Mouse (Mus musculus): ENCODE data around the gene Caps2. TPM values are rescaled to one million over a fixed set of nuclear protein-coding genes. Genes with fewer than 3 reads are reported as not detected.
"Not testable (repeated sequence)": the region's sequence is repeated elsewhere in the genome, so short reads cannot be mapped to it uniquely, and the experiment has no call there.

The Caps2 gene
- total RNA-seq (2021), result under 1 TPM; 0.20 to 0.34 TPM
- long read RNA-seq, experiment 1, result 0 reads
- long read RNA-seq, experiment 2, partial matches to known transcripts, result 0 of 1 reads
- long read RNA-seq, experiment 2, other reads (novel, unspliced or antisense), result 1 of 1 reads

DNA sequence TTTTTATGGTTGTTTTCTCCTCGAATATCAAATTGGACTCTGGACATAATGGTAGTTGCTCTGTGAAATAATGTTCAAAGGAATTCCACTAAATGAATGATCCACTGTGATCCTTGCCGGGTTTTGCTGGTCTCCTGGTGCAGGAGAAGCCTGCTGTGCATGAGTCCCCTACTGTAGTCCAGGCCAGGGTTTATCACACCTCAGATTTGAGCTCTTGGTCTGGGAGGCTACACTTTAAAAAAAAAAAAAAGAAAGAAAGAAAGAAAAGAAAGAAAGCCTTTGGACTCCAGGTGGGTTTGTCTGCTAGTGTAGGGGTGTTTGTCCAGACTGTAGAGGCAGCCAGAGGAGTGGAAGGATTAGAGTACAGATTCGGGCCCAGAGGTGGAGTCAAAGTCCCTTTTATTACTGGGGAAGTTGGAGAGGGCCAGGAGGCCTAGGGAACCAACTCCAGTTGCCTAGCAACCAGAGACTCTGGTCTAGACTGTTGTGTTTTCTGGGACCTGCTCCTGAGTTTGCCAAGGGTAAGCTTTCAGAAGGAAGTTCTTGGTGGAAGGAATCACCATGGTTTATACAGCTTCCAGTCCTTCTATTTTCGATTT is at the start of gene Caps2:
Caps2 (plus strand) TSS at position 454 of the 599 bp plus-strand sequence.
- DNase-seq (ENCODE audit: low spot score in 2 of 2), result peak in 1 of 2 experiments; percentile 28

DNA sequence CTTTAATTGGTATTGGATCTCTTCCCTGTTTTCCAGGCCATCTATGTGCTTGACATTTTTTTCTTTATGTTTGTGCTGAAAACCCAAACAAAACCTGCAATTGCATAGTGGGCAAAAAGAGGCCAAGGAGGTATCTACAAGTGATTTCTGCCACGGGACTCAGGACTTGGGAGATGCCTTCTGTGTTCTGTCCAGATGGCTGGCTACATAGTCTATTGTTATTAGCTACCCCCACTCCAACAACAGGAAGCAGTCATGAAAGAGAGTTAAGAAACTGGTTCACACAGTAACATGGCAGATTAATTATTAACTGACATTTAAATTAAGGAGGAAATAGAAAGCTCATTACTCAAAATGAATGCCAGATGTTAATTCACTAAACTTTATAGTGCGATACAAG is 38.3 kb upstream of the Caps2 start:
- intact Hi-C loops (cut with DNase I); DNase-seq (ENCODE audit: low spot score in 2 of 2): not testable (repeated sequence)

More for the DNA sequence above, at the start of gene Caps2:
- intact Hi-C loops (cut with DNase I), result loop anchor here (5.0 kb wide), 2 partner anchors 101 to 186 kb away; partner anchors contain the start of gene Glipr1l1

DNA sequence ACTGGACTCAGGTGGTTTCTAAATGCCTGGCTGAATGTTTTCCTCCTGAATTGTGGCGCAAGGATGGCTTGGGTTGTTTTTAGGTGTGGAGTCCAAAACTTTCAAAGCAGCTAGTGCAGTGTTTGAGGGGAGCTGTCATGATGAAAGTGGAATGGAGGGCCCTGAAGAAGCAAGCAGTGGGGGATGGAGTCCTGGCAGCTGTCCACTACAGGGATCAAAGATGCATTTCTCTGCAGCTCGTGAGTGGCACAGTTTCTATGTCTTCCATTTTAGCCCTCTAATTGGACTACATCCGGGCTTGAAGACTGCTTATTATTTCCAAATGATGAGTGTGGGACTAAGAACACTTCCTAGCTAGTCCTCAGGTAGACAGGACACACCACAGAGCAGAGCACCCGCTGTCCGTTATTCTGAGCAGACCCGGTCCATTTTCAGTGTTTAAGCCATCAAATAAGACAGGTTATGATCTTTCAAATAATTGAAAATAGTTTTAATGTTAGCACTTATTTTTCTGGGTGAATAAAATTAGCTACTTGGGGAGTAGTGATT is 35.7 kb upstream of the Caps2 start:
- DNase-seq (ENCODE audit: low spot score in 2 of 2); intact Hi-C loops (cut with DNase I): not testable (repeated sequence)

DNA sequence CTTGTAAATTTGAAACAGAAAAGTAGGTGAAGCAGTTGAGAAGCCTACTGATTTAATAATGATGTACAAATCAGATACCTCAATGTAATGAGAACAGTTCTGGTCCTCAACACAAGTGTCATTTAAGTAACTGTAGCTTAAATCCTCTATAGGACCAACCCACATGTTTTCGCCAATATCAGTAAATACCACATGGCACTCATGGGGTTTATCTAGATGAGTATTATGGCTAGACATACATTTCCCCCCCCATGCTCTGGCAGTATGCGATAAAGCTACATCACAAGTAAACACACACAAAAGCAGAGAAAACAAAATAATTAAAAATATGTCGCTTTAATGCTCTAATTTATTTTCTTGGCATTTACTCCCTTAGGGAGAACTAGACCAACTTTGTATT is 31.2 kb upstream of the Caps2 start:
- no peak for DNase-seq (ENCODE audit: low spot score in 2 of 2)
- intact Hi-C loops (cut with DNase I), result no loop called here

DNA sequence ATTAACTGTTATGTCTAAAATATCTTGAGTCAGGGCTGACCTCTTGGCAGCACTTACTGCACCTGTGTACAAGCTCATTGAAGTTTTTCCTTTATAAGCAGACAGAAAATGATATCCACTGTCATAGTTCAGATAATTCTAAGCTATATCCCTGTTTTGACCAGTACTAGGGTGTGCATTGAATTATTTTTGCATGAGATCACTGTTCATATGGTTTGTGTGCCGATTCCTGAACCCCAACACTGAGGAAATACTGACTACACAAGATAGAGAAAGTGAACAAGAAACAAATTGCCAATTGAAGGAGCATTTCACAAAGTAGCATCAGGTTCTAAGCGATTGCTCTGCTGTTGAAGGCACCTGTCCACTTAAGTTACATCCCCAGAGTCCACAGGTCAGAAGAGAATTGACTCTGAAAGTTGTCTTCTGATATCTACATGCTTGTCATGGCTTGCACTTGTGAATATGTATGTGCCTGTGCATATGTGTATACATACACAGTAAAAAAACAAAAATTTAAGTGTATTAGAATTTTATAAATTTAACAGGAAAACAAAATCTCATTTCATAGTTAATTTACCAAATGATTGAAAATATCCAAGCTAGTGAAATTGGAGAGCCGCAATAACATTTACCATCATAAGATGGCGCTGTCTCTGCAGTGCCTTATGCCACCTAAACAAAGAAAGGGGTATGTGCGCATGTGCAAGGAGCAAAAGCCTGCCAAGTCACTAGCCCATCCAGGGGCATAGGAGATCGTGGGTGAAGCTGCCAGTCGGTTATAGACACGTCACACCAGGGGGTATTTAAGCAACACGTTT is 25.2 kb upstream of the Caps2 start:
- intact Hi-C loops (cut with DNase I), result no loop called here
- DNase-seq (ENCODE audit: low spot score in 2 of 2), result peak; percentile 50

DNA sequence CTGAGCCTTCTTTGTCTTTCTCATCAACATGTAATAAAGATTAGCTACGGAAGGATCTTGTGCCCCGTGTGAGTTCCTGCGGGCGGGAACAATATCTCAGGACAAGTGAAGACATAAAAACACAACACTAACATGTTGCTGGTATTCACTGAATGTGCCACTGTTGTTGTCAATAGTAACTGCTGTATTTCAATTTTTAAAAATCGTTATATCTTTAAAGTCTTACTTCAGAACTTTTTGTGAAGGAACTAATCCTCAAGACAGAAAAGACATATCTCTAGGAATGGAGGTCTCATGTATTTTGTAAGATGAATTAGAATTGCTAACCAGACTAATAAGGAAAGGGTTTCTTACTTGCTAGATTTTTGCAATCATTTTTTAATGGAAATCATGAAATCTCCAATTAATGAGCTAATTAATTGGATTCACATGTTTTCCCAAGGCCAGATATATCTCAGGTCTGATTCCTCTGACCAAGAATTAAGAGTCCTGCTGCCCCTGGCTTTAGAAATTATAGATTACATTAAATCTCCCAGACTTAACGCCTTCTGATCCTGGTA is 24.5 kb upstream of the Caps2 start:
- intact Hi-C loops (cut with DNase I), result no loop called here
- DNase-seq (ENCODE audit: low spot score in 2 of 2), result no peak

DNA sequence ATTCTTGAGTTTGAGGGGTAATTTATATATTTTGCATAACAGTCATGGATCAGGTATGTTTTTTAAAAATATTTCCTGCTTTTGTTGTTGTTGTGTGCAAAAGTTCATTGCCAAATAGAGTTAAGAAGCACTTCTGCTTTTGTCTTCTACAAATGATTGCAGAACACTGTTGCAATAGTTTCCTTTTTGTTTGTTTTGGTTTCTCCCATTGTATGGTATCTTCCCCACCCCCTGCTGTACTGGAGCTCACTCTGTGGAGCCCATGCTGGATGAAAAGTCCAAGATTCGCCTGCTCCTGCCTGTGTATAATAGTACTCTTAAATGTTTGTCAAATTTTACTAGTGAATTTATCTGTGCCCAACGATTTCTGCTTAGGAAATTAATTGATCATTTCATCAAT is 23.6 kb upstream of the Caps2 start:
- intact Hi-C loops (cut with DNase I), result no loop called here
- DNase-seq (ENCODE audit: low spot score in 2 of 2), result no peak

DNA sequence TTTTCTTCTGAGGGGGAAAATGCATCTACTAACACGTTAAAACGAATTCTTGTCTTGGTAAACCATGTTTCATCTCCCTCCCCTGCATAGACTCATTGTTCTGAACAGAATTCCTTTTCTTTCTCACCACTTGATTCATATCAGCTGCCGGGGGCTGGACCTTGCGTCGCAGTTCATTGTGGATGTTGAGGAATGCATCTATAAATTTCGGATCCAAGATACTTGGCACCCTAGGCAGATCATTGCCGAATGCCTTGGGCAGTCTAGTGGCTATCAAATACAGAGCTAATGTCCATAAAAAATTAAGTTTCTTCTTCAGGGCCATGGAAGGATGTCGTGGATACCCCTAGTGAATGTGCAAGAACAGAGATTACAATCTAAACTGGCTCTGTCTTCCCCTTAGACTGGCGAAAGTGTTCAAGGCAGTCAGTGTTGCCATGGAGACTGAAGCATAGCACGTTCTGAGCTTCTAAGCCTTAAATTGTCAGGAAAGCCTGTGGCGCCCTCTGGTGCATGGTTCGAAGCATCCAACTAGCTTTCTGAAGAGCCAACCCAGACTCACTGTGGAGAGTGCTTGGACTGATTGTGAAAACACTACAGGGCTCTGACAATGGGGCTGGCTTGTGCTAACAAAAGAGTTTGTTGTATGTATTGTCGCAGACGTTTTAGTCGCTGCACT is 3.4 kb upstream of the Caps2 start, which contains the start of gene Glipr1l3:
Glipr1l3 (minus strand) TSS at position 446 of the 679 bp plus-strand sequence.
- DNase-seq (ENCODE audit: low spot score in 2 of 2), result peak; percentile 93 to 96
- intact Hi-C loops (cut with DNase I), result loop anchor here (5.0 kb wide), 2 partner anchors 98 to 183 kb away; partner anchors contain the start of gene Glipr1l1

DNA sequence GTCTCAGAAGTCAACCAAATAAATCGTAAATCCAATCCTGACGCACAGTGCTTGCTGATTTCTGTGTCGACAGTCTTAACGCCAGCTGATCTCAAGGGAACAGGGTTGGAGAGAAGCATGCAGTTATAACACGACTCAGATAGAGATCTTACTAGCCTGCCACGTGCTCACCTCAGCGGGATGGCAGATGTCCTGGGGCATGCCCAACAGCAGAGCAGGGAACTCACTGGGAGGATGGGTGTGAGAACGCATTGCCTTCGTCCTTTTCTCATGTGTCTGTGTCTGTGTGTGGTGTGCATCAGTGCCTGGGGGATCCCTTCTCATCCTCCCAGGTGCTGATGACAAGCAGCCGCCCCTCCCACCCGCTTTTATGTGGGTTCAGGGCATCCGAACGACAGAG is 13.6 kb downstream of the Caps2 start:
- intact Hi-C loops (cut with DNase I); DNase-seq (ENCODE audit: low spot score in 2 of 2): not testable (repeated sequence)

DNA sequence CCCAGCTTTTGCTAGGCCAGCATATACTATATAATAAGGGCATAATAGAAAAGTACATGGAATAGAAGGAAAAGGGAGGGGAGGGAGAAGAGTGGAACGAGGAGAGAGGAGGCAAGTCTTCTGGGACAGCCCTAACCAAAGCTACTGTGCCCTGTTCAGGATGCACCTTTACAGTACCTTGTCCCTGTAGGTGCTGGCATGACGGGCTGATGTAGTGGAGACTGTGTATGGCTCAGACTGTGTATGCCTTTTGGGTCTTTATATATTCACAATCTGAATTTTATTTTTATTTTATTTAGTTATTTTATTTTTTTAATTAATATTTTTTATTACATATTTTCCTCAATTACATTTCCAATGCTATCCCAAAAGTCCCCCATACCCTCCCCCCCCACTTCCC is 30.5 kb downstream of the Caps2 start:
- DNase-seq (ENCODE audit: low spot score in 2 of 2); intact Hi-C loops (cut with DNase I): not testable (repeated sequence)

DNA sequence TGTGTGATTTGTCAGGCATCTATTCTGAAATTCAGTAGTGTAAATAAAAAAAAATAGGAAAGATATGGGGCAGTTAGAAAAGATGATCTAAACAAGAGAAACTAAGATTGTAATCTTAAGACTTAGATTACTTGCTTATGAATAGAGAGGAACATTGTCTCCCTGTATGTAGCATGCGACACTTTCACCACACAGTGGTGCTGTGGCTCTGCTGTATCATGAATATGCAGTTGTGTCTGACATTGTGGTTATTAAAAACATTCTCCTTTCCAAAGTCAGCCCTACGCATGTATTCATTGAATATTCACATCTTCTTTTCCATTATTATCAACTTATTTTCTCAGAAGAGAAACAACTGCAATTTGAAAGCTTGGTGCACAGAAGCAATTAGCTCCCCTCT is 40.0 kb downstream of the Caps2 start:
- intact Hi-C loops (cut with DNase I), result loop anchor here (2.0 kb wide), 1 partner anchor 543 kb away; no protein-coding TSS in a partner anchor

DNA sequence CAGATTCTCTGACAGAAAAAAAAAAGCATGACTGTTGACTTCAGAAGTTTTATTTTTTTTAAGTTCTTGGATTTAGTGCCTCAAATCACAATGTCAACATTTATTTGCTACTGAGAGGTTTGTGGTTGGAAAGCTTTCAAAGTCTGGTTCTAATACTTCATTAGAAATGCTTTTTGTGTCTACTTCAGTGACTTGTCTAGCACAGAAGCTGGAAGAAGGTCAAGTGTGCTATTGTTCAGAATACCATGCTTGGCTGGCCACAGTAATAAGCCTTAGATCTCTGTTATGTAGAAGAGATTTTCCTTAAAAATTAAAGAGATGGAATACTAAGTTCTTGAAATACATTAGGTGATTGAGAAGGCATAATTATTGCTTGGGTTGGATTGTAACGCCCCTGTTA is 63.7 kb downstream of the Caps2 start:
- no peak for DNase-seq (ENCODE audit: low spot score in 2 of 2)
- intact Hi-C loops (cut with DNase I), result no loop called here

More for the DNA sequence above, 40.0 kb downstream of the Caps2 start:
- peak; percentile 58 to 66 for DNase-seq (ENCODE audit: low spot score in 2 of 2)

DNA sequence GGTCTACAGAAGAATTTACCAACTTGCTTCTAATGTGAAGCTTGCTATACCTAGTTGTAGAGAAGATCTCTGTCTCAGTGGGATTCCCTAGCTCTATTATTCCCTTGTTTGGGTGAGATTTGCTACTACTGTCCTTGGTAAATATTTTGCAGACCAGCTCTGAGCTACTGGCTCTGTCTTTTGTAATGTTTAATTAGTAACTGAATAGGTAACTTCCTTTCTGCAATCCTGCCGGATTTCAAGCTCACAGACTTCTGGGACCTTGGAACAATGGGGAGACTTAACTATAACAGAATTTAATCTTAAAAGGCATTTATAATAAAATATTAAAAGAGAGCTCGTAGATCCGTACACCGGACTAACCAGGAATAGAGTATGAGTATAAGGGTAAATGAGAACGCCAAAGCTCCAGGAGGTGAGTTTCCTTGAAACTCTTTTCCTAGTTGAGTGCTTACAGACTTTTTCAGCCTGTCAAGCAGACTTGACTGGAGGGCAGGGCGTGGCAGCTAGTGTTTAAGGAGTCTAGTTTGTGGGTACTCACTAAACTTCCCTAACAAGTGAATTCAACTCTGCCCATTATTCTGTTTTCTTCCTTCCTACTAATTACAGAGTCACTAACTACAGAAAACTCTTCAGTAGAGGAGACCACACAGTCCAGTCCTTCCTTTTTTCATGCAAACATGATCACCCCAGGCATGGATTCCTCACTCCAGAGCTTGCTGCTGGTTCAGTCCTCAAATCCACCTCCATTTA is 65.8 kb downstream of the Caps2 start:
- DNase-seq (ENCODE audit: low spot score in 2 of 2); intact Hi-C loops (cut with DNase I): not testable (repeated sequence)

DNA sequence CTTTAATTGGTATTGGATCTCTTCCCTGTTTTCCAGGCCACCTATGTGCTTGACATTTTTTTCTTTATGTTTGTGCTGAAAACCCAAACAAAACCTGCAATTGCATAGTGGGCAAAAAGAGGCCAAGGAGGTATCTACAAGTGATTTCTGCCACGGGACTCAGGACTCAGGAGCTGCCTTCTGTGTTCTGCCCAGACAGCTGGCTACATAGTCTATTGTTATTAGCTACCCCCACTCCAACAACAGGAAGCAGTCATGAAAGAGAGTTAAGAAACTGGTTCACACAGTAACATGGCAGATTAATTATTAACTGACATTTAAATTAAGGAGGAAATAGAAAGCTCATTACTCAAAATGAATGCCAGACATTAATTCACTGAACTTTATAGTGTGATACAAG is 69.3 kb downstream of the Caps2 start:
- intact Hi-C loops (cut with DNase I); DNase-seq (ENCODE audit: low spot score in 2 of 2): not testable (repeated sequence)

DNA sequence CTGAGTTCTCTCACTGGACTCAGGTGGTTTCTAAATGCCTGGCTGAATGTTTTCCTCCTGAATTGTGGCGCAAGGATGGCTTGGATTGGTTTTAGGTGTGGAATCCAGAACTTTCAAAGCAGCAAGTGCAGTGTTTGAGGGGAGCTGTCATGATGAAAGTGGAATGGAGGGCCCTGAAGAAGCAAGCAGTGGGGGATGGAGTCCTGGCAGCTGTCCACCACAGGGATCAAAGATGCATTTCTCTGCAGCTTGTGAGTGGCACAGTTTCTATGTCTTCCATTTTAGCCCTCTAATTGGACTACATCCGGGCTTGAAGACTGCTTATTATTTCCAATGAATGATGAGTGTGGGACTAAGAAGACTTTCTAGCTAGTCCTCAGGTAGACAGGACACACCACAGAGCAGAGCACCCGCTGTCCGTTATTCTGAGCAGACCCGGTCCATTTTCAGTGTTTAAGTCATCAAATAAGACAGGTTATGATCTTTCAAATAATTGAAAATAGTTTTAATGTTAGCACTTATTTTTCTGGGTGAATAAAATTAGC is 72.0 kb downstream of the Caps2 start:
- intact Hi-C loops (cut with DNase I); DNase-seq (ENCODE audit: low spot score in 2 of 2): not testable (repeated sequence)

DNA sequence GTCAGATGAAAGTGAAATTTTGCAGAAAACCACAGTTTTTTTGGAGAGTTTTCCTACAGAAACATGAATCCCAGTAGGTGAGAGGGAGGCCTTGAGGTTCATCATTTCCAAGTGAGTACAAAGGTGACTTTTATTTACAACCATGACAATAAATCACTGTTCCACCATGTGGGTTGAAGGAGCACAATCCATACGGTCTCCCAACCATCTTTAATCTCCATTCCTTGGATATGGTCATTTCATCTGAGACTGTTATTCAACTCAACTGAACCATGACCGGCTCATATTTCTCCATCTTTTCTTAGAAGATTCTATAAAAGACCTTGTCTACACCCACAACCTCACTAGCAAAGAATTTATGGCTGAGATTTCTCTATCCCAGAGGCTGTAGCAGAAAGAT is 84.9 kb downstream of the Caps2 start:
- no peak for DNase-seq (ENCODE audit: low spot score in 2 of 2)
- intact Hi-C loops (cut with DNase I), result no loop called here

DNA sequence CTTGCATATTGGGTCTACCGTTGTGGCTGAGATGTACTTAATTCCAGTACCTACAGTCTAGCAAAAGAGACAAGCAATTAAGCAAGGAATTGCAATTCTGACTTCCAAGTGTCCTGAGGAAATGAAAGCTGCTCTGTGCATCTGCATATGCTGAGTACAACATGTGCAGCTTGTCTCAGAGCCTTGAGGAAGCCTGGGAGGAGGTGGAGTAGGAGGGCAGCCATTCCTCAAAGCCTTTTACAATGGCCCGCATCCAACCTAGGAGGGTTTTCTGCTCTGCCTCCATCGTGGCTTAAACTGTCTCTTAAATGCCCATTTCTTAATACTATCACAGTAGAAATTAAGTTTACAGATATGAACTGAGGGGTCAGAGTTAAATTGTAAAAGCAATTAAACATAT is 100.0 kb downstream of the Caps2 start:
- DNase-seq (ENCODE audit: low spot score in 2 of 2), result peak in 1 of 2 experiments; percentile 29
- intact Hi-C loops (cut with DNase I), result no loop called here

Data from left cerebral cortex, postnatal 14 days (tissue).